Mouse (Mus musculus): ENCODE measurements around the gene Pkm.

Gene Pkm

DNA sequence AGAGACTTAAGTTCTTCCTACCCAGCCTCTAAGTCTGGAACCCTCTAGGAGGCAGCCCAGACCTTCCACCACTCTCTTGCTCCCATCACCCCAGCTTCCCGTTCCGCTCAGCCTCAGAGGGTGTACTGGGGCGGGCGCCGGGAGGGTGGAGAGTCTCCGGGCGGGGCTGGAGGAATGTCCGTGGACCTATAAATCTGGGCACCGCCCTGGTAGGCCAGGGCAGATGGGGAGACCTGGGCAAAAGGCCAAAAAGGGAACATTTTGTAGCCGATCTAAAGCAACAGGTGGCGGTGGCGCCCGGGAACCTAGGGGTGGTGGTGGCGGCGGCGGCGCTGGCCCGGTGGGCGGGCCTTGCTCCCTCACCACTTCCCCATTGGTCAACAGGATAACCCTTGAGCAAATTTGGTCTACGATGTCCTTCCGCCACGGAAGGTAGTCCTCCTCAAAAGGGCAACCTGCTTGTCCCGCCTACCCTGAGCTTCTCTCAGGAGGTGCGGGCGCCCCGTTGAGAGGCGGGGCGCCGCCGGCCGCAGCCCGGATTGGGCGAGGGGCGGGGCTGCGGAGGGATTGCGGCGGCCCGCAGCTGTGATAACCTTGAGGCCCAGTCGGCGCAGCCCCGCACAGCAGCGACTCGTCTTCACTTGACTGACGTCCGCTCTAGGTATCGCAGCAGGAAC lies at the start of gene Pkm:
TSS of gene Pkm (plus strand) at position 411 of the 677 bp plus-strand sequence.
- DNase-seq: peak; percentile 98 to 99

GRCm38 (mm10) chr9:59610950-59611349 lies 45.2 kb upstream of the Pkm start:
- no peak for DNase-seq

DNA sequence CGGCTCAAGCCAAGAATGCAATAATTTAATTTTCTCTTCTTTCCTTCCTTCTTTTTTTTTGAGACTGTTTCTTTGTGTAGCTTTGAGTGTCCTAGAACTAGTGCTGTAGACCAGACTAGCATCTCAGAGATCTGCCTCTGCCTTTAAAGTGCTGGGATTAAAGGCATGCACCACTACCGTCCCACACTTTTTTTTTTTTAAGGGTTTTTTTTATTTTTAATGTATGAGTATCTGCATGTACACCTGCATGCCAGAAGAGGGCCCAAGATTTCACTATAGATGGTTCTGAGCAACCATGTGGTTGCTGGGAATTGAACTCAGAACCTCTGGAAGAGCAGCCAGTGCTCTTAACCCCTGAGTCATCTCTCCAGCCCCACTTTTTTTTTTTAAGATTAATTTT lies 40.4 kb upstream of the Pkm start:
- no peak for DNase-seq

- DNase-seq: peak; percentile 100
Observed at GRCm38 (mm10) chr9:59616622-59617306, 39.4 kb upstream of the Pkm start, which contains the start of gene Parp6. Gene Parp6 (plus strand): TSS chr9:59617284.

DNA sequence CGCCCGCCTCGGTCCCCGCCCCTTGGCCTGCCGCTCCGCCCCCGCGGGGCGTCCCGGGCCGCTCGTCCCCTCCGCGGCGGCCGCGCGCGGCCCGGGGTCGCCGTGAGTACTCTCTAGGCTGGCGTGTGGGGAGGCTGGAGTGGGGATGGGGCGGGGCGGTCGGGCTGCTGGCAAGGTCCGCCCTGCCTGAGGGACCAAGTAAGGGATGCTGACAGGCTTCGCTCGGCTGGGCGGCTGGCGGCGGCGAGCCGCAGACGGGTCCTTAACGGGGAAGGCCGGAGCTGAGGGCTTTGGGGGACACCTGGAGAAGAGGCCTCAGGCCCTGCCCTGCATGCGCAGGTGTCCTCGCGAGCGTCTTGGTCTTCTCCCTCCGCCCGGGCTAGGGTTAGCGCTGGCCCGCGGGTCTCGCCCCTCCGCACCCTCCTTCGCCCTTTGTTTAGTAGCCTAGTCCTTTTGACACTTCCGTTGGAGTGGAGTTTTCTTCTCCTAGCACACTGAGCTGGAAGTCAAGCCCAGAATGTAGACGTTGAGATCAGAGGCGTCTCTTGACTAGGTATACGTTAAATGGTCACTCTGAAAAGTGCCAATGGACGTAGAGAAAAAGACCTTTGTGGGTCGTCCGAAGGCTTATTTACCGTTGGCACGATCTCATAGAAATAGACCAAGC lies 38.7 kb upstream of the Pkm start:
- peak in 1 of 2 experiments; percentile 19 for DNase-seq

GRCm38 (mm10) chr9:59638372-59638771 lies 17.8 kb upstream of the Pkm start:
- DNase-seq: no peak

GRCm38 (mm10) chr9:59639936-59640335 lies 16.2 kb upstream of the Pkm start:
- DNase-seq: no peak

GRCm38 (mm10) chr9:59641320-59641719 lies 14.8 kb upstream of the Pkm start:
- no peak for DNase-seq

GRCm38 (mm10) chr9:59649911-59650310 lies 6.3 kb upstream of the Pkm start:
- no peak for DNase-seq

GRCm38 (mm10) chr9:59653371-59653770 lies 2.8 kb upstream of the Pkm start:
- DNase-seq: peak; percentile 37 to 59

- no peak for DNase-seq
Observed at GRCm38 (mm10) chr9:59654450-59654983, 1.7 kb upstream of the Pkm start.

GRCm38 (mm10) chr9:59656635-59657617 lies 758 bp downstream of the Pkm start:
- DNase-seq: peak; percentile 67 to 73

DNA sequence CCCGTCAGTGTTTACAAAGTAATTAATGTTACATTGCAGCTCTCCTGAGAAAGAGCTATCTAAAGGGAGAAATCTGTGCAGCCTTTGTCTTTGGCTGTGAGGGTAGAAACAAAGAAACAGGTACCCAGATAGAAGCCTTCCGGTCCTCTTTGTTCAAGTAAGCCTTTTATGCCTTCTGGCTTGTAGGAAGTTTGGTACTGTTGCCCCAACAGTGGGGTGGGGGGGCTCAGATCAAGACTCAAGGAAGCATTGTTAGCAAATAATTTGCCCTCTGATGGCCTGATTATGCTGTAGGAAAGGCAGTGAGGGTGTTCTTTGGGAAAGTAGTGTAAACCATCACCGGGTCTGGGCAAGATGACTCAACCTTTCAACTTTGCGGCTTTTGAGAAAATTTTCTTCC lies 2.0 kb downstream of the Pkm start:
- no peak for DNase-seq

GRCm38 (mm10) chr9:59659036-59660026 lies 3.2 kb downstream of the Pkm start:
- peak; percentile 82 to 89 for DNase-seq

DNA sequence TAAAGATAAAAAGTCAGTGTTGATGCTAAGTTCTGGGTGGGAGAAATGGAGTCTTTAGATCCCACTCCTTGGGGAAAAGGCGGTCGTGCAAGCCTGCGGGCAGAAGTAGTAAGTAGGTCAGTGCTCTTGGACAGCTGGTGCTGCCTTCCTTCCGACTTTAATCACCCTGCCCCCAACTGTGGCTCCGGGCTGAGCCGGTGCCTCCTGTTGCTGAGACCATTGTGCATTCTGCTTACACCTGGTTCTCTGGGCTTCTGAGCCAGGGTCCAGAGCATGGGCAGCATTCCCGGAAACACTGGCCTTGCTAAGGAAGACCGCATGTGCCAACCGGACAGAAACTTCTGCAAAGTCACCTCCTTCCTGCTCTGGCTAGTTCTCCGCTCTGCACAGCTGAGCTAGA lies 4.3 kb downstream of the Pkm start:
- DNase-seq: peak in 1 of 2 experiments; percentile 40

- no peak for DNase-seq
Observed at GRCm38 (mm10) chr9:59661298-59661975, 5.3 kb downstream of the Pkm start.

DNA sequence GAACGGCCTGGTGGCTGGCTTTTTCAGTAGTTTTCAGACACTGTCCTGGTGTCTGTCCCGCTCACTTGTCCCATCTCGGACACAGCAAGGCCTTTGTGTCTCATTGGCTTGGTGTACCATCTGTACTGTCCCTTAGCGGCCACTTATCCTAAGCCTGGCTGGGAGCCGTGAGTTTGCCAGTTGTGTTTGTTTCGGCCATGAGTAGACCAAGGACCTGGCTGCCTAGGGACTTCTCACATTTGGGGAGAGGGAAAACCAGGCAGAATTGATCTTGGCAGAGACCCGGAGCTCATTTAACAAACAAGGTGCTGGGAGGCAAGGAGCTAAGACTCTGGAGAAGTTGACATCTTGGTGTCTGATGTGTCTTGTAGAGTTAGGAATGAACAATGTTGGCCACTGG lies 7.1 kb downstream of the Pkm start:
- DNase-seq: no peak

DNA sequence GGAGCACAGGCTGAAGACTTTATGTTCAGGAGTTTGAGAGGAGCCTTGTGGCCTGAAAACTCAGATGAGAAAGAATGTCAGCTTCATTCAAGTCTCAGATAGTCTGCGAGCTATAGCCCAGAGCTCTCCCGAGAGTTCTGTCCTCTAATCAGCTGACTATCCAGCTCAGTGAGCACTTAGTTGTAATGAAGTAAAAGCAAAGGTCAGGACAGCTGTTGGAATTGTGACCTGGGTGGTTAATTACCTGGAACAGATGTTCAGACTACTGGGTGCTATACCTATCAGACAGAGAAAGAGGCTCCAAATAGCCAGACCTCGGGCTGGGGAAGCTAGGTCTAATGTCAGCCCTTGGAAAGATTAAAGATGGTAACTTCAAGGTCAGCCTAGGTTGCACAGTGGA lies 7.8 kb downstream of the Pkm start:
- no peak for DNase-seq

DNA sequence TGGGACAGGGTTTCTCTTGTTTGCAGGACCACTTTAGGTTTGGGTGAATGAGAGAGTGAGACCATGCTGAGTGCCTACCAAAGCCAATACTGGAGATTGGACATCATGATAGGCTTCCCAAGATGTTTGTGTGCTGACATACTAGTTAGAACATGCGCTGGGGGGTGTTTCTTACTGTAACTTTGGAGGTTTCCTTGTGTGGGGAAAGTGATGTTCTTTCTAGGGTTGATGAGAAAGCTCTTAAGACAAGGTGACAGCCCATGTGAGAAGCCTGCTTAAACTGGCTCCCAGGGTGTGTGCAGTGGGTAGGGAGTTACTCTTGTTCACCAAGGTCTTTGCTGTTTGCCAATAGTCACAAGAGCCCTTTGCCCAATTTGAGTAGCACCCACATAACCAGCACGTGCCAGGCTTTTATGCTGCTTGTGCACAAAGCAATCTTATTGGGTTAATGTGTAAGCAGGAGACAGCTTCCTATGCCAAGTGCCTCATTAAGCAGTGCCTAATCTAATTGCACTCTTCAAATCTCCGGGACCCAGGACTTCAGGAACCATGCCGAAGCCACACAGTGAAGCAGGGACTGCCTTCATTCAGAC lies 8.6 kb downstream of the Pkm start:
- DNase-seq: peak; percentile 77 to 82

DNA sequence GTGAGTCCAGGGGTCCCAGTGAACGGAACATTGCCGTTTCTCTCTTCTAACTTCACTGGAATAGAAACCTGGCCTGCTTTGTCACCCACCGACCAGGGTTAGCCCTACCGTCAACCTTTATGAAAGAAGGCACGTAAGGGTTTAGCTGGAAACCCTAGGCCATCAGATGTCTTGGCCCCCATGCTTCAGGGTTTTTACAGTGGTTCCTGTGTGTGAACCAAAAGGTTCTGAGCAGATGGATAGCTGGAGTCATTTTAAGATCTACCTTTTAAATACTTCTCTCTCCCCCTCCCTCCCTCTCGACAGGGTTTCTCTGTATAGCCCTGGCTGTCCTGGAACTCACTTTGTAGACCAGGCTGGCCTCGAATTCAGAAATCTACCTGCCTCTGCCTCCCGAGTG lies 9.8 kb downstream of the Pkm start:
- no peak for DNase-seq

Data from lung, adult 18-20 months (tissue).